Mouse (Mus musculus) heart, adult 9 months (tissue): ENCODE measurements around the gene Ccp110.

ENCODE experiments used
- DNase-seq, 2 experiments: peaks; one replicate each; pipeline ENCODE4 v3.0.0; 2022; ENCODE audit warnings: low spot score in 2 of 2

The Ccp110 gene

DNA sequence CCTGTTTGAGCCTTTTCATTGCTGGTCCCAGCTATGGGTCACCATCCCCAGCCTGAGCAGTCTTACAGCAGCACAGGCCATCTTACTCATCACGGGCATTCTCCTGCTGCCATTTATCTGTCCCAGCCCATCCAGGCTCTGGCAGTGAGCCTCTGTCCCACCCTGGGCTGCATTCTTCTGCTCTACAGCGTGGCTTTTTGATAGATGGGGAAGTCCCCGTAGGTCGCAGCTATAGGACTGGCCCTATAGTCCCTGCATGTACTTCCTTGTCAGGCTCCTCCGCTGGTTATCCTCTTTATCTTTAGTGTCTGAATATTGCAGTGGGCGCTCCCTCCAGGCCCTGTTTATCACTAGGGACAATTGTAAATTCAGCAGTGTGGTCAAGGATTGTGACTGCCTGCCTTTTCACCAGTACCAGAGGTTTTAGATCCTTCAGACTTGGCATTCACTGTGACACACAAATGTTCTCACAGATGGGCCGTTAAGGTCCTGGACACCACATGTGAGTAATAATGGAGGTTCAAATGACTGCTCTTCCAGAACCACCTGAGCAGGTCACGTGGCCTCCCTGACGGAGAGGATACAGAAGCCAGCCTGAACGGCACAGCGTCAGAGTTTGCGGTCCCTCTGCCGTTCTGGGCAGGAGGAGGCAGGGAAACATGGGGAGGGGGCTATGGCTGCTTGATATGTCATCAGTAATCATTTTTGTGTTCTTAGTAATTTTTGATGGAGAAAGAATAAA is 16.7 kb downstream of the Ccp110 start:
- DNase-seq = no peak

DNA sequence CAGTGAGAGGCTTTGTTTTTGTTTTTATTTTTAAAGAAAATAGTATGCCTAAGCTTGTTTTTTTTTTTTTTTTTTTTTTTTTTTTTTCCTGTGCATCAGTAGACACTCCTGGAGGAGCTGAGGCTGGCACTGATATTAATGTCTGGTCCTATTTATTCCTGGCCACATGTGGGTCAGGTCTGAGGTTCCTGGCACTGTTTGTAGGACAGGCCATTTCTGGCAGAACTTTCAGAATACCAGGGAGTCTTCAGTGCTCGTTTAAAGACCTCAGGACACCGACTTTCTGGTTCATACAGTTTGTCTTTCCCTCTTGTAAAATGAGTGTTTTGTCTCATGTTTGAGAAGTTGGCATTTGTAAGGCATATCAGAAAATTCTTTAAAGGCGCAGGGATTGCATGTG is 19.4 kb downstream of the Ccp110 start:
- DNase-seq = no peak

DNA sequence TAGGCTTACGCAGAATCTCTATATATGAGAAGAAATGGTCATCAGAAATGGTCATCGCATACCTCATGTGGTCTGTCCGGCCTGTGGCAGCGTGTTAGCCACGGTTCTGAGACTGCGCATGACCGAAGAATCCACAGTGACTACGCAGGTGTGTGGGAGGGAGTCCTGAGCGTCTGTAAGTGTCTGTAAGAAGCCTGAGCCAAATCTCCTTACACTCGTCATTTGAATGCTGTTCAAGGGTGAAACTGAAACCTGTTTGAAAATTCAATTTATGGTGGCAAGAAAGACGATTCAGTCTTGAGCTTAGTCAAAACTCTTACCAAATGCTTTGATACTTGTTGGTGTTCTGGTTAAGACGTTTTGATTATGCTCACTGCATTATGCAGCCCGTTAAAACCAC is 20.9 kb downstream of the Ccp110 start:
- no peak for DNase-seq

DNA sequence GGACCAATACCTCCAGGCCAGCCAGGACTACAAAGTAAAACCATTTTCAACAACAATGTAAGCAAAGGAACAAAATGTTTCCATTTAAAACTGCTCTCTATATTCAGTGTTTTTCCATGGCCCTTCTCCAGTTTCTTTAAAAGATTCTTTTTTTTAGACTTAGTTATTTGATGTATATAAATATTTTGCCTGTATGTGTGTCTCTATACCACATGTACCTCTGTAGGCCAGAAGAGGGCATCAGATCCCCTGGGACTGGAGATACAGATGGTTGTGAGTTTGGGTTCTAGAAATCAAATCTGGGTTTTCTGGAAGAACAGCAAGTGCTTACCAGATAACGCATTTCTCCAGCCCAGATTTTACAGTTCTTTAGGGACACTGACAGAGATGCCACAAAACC is 26.4 kb downstream of the Ccp110 start:
- DNase-seq = no peak

DNA sequence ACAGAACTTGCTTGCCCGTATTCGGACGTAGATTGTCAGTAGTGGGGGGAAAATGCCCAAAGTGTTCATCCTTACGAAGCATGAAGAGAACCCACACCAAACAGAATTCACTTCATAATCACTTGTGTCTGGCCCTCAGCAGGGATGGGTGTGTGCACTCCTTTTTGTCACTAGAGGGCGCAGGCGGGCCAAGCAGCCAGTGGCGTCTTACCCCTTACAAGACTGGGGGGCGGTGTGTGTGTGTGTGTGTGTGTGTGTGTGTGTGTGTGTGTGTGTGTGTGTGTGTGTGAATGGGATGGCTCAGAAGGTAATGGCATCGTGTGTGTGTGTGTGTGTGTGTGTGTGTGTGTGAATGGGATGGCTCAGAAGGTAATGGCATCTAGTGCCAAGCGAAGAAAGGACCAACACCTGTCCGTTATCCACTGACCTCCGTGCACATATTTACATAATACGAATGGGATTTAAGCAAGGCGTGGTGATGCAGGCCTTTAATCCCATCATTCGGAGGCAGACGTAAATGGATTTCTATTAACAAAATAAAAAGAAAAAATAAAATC is 27.7 kb downstream of the Ccp110 start, which contains the start of gene Vps35l:
Vps35l (plus strand) TSS at position 252 of the 557 bp plus-strand sequence.
- DNase-seq = peak; percentile 76 to 83

DNA sequence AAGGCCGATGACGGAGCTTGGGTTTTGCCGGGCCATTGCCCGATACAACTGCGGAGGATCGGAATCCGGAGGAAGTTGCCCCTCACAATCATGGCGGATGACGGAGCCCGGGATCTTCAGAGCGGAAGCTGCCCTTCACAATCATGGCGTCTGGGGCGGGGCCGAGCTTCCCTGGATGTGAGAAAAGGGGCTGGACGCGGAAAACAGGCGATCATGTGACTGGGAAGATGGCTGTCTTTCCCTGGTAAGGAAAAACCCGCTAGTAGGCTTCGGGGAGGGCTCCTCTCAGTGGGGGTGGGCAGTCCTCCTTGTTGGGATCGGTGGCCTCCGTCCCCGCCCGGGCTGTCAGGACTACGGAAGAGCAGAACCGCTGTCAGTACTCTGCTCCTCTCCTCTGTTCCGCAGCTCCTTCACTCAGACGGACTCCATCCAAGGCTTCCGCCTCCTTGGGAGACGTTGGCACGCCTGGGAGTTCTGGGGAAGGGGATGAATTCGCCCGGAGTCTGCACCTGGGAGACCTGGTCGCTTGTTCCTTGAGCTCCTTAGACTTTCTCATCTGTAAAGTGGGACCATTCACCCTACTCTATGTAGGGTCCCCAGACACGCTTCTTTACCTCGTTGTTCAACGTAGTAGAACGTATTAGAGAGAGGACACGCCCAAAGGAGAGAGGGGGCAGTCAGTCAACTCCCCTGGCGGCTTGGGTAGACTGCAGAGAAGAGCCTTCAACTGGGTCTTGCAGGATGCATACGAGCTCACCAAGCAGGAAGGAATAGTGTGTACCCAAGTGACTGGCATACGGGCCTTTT is 28.4 kb downstream of the Ccp110 start:
- DNase-seq = peak; percentile 92 to 95

DNA sequence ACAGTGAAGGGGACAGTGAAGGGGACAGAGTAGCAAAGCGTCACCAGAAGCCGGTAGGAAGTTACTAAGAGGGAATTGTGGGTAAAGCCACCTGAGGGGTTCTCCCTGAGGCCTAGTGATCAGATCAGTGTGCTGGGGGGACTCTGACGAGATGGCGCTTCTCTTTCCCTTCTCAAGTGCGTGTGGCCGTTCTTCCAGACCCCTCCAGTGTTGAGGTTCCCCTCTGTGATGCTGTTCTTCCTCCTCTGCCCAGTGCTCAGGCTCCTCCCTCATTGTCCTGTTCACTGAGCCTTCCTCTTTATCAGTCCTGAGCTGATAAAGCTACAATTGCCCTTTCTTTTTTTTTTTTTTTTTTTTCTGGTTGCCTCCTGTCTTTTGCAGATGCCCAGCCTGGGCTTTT is 29.9 kb downstream of the Ccp110 start:
- no peak for DNase-seq

DNA sequence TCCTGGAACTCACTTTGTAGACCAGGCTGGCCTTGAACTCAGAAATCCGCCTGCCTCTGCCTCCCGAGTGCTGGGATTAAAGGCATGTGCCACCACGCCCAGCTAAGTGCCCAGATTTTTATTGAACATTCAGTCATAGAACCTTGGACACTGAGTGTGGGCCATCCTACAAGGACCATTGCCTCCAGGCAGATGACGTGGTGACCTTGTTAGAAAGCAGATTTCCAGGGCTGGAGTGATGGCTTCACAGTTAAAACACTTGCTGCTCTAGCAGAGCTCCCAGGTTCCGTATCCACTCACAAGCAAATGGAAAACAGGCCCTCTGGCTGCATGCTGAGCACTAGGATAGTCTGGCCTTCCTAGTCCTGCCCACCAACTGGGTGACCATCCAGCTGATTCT is 32.4 kb downstream of the Ccp110 start:
- DNase-seq = no peak

DNA sequence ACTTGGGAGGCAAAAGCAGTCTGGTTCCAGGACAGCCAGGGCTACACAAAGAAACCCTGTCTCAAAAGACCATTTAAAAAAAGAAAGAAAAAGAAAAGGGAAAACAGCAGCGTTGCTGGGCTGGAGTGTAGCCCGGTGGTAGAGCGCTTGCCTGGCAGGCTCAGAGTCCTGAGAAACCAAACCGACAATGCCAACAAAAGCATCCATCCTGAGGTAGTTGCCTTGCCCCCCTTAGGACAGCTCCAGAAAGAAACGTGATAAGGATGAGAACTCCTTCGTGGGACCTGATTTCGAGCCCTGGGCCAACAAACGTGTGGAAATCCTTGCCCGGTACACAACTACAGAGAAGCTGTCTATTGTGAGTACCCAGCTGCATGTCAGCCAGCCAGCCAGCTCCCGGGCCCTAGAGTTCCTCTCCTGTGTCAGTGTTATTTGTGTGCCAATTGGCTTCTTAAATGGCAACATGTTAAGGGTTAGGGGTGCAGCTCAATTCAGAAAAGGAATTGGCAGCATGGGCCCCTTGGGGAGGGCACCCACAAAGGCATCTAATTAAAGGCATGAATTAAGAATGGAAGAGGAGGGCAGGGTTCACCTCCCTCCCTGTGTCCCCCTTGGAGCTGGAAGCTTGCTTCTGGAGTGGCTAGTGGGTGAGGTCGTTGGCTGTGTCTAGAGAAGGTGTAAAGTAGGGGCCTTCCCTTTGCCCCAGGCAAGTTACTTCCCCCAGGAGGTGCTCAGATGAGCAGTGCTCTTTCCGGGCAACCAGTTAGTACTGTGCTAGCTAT is 35.7 kb downstream of the Ccp110 start:
- DNase-seq = no peak

DNA sequence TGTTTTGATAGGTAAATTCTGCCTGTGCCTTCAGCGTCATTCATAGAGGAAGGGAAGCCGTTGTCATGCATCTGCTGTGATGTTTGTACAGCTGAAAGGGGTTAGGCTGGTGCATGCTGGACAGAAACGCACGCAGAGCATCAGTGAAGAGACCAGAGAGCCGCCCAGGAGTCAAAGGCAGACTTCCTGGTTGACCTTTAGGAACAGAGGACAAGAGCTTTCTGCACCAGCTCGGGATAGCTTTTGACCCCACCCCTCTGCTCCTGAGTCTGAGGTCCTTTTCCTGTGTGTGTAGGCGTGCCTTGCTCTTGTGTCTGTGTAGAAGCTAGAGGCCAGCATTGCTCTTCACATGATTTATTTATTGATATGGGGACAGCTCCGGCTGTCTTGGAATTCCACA is 37.4 kb downstream of the Ccp110 start:
- DNase-seq = no peak

DNA sequence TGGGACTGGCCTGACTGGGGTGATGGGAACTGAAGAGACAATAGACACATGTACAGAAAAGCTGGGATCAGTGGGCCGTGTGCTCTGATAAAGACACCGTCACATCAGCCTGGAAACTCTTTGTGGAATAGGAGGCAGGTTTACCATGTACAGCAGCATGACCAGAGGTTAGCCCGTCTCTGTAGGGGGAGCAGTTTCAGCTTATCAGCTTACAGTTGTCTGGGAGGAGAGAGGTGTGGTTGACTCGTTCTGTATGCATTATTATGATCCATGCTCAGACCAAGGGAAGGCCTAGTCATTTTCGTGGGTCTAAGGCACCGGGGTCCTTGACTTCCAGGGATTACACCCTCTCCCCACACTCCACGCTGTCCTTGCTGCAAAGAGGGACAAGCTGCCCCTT is 39.3 kb downstream of the Ccp110 start:
- no peak for DNase-seq

DNA sequence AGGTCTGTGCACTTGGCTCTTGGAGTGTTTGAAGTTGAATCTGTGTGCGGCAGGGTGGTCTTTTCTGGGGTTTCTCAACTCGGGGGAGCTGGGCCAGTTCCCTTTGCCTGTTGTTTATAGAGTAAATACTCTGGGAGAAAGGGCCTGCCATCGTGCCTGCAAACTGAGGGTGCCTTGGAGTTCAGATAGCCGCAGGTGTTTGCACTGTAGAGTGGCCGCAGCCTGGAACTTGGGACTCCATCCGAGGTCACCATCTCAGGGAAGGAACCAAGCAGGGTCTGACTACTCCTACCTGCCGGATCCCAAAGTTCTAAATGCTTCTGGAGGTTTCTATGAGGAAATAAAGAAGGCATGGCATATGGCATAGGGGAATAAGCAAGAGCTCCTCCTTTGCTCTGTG is 43.4 kb downstream of the Ccp110 start:
- no peak for DNase-seq

DNA sequence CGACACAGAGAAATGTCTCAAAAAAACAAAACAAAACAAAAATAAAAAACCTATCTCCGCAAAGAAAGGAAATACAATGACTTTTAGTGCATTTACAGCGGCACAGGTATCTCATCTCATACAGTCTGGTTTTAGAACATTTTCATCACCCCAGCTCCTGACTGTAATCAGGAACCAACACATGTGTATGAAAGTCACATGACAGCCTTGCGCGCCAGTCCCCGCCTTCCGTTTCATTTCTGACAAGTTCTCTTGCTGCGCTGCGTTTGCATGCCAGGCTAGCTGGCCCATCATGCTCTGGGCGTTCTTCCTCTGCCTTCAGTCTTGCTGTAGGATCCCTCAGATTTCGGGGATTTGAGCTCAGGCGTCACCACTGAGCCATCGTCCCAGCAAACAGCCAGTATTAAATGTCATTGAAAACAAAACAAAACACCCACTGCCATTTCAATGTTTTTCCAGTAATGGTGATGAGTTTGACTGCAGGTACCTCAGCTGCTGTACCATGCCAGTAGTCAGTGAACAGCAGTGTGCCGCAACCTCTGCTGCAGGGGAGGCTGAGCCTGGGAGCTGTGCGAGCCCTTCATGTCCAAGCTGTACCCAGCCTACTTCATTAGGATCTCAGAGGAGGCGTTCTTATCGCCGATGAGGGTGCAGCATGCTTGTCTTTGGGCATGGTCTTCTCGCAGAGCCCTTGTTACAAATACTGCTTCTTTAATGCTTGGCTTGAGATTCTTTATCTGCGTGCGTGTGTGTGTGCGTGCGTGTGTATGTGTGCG is 44.3 kb downstream of the Ccp110 start:
- DNase-seq = no peak

DNA sequence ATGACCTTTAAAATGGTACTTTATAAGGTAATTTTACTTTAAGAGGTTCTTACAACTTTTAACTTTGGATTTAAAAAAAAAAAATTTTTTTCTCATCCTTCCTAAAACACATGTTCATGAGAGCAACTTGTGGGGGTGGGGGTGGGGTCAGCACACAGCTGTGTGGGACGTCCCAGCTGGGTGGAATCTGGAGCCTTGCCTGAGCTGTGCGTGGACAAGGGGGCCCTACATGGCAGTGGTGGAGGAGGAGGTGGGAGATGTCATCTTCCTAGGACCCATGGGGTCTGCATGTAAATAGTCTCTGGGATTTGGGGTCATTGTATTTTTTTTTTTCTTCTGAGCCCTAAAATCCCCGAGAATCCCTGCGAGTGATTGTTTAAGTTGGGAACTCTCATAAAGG is 46.0 kb downstream of the Ccp110 start:
- DNase-seq = no peak

DNA sequence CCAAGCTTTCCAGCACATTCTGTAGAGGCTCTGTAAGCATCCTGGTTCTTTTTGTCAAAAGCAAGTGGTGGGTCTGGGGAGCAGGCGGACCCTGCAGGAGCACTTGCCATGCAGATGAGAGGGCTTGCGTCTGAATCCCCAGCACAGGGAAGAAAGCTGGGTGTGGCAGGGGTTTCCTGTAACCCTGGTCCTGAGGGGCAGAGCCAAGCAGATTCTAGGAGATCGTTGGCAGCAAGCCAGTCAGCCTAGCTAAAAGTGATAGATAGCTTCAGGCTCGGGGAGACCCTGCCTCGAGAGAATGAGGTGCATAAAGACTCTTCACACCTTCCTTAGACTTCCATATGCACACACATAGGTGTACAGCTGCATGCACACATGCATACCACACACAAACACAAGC is 47.0 kb downstream of the Ccp110 start:
- DNase-seq = no peak

DNA sequence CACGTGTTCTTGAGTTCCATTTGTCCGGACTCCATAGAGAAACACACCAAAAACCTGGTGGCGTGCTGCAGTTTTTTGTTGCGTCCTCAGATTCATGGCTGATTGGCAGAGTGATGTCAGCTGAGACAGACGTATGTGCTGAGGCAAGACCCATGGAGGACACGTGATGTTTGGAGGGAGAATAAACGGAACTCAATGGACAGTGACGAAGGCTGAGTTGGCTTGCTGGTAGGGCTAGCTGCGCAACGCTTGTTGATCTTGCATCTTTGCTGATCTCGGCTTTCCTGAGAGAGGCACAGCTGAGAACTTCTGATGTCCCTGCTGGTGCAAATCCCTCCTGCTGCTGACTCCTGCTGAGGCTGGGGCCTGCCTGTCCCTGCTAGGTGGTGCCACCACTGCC is 51.6 kb downstream of the Ccp110 start:
- DNase-seq = no peak

DNA sequence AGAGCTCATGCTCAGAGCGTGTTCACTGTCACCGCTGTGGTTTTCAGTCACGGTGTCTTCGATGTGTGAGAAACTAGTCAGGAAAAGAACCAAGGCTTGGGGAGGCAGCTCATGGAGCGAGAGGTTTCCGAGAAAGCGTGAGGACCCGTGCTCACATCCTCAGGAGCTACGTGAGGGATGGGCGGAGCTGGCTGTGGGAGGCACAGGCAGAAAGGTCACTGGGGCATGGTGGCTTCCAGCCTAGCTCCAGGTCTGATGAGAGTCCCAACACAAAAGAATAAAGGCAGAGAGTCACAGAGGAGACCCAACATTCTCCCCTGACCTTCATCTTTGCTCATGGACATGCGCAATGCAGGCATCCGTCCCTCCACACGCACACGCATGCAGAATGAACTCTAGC is 52.4 kb downstream of the Ccp110 start:
- DNase-seq = no peak

DNA sequence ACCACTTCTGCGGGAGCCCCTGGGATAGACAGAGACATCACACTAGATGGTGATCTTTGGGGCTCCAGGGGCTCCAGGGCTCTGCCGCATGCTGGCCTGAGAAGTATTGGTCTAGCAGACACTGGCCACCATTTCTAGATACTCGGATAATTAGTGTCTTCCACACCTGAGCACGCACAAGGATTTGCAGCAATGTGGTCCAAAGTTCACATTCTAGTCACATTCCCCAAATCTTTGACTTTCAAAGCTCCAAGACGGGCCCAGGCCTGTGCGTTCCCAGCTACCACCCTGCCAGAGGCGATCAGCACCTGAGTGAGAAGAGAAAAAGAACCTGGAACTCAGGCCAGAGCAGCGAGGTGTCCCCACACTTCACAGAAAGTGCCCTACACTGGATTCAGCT is 53.3 kb downstream of the Ccp110 start:
- DNase-seq = no peak

DNA sequence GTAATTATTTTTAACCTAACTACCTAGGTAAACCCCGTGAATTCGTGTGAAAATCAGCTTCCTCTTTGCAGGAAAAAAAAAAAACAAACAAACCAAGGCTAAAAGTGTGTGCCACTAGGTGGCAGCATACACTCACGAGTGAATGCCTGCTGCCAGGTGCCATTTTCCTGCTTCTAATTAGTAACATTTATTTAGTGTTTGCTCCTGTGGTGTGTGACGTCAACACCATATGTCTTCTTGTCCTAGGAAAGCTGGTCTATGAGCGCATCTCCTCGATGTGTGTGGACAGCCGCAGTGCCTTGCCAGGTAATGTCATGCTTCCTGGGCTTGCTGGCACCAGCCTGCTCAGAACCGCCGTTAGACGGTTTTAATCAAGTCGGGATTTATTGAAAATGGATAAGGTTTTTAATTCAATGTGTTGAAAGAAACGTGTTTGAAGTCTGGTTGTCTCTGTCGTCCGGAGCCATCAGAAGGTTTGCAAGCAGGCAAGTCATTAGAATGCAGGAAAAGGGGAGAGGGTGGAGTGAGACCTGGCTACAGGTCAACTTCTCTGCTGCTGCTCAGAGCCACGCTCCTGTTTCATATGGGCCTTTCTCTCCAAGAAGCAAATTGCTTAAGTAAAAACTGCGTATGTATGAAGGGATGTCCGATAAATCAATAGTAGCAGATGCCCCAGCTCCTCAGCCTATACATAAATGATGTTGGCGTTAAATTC is 53.9 kb downstream of the Ccp110 start:
- peak in 1 of 2 experiments; percentile 57 for DNase-seq

DNA sequence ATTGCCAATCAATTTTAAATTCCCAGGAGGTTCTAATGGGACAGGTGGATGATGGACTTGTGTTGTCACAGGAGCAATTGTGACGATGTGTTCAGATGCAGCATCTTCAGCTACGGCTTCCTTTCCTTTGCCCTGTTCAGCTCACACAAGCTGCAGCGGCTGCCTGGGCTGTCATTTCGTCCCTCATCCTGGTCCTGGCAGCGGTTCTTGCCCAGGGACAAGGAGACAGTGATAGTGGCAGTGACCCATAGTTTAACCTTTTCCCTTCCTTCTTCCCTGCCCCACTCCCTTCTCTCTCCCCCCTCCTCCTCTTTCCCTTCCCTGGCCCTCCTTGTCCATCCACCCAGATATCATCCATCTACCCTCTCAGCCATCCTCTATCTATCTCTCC is 54.5 kb downstream of the Ccp110 start:
- no peak for DNase-seq

DNA sequence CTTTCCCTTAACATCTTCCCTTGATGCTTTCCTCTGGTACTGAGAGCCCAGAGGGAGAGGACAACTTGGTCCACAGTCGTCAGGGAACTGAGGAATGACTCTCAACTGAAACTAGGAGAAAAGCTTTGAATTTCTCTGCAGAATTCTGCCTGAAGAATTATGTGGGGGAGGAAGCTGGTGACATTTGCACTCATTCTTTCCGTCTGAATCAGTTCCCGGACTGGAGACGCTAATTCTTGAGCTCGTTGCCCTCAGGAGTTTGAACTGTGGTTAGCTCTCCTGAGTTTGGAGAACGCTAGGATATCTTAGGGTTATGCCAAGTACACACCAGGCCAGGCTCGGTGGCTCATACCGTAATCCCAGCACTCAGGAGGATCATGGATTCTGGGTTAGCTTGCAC is 56.9 kb downstream of the Ccp110 start:
- peak in 1 of 2 experiments; percentile 4 for DNase-seq
